Mouse (Mus musculus): ENCODE data around the gene Nt5c2.

- no peak for TF ChIP-seq POLR2A (IDR thresholded peaks at IDR 0.05; ENCODE audit: extremely low read depth, insufficient read depth, low read length)
- no peak for TF ChIP-seq CTCF (IDR thresholded peaks at IDR 0.05; ENCODE audit: extremely low read depth, insufficient read depth, low read length)
Measured at GRCm38 (mm10) chr19:46893484-46893883, 121.5 kb downstream of the Nt5c2 start.
